Mouse (Mus musculus) midbrain, embryonic 13.5 days (tissue): ENCODE results near the gene Lman1l. TPM values are rescaled to one million over a fixed set of nuclear protein-coding genes. Genes with fewer than 3 reads are reported as not detected.

Experiments used
- ATAC-seq: fragments of 200-750 bp; cut with Nextera tagmentation; 2 replicates; pipeline ENCODE4 v1.8.0; 2017; ENCODE audit warnings: mild to moderate bottlenecking, moderate TSS enrichment, moderate library complexity
- H3K27ac ChIP-seq: fragments of 300-500 bp; sonication (generic); 2 replicates; pipeline ENCODE4 v1.5.1; 2015; ENCODE audit warnings: inconsistent platforms, mild to moderate bottlenecking, moderate library complexity
- H3K27me3 ChIP-seq: fragments of 300-500 bp; sonication (generic); 2 replicates; pipeline ENCODE4 v1.6.1; 2015; ENCODE audit warnings: mild to moderate bottlenecking, inconsistent platforms
- H3K36me3 ChIP-seq: fragments of 300-500 bp; sonication (generic); 2 replicates; pipeline ENCODE4 v1.6.1; 2015; ENCODE audit warnings: mild to moderate bottlenecking, inconsistent platforms
- H3K4me1 ChIP-seq: fragments of 300-500 bp; sonication (generic); replicated peaks from 2 replicates; pipeline ENCODE4 v1.6.1; 2015; ENCODE audit warnings: inconsistent platforms
- H3K4me2 ChIP-seq: fragments of 300-500 bp; sonication (generic); replicated peaks from 2 replicates; pipeline ENCODE4 v1.6.1; 2015; ENCODE audit warnings: moderate library complexity, mild to moderate bottlenecking, inconsistent platforms
- H3K4me3 ChIP-seq: fragments of 300-500 bp; sonication (generic); replicated peaks from 2 replicates; pipeline ENCODE4 v1.5.1; 2015; ENCODE audit warnings: mild to moderate bottlenecking, inconsistent platforms
- H3K9ac ChIP-seq: fragments of 300-500 bp; sonication (generic); replicated peaks from 2 replicates; pipeline ENCODE4 v1.6.1; 2015; ENCODE audit warnings: mild to moderate bottlenecking, inconsistent platforms
- H3K9me3 ChIP-seq: fragments of 300-500 bp; sonication (generic); 2 replicates; pipeline ENCODE4 v1.6.1; 2016; ENCODE audit warnings: mild to moderate bottlenecking, inconsistent platforms
- WGBS: fragments of 180-500 bp; shearing (Covaris S2); methylation state at CpG from one replicate; pipeline ENCODE4 v1.1.7; 2015; 5-methylcytosine and 5-hydroxymethylcytosine counted together
- polyA plus RNA-seq: library from polyadenylated mRNA; unstranded; fragments of >200 nt; fragmentation: Nextera tagmentation; extraction: Ambion mirVana; gene quantifications from 2 replicates; pipeline ENCODE4 v1.2.1, GENCODE M21; 2015

The Lman1l gene
- polyA plus RNA-seq, 1 experiment from 2014 or later: not detected

- H3K9me3 ChIP-seq: no peaks in the 10 kb centered on the region
- H3K27ac ChIP-seq: no peak overlapping the region
- H3K27me3 ChIP-seq: no peaks in the 10 kb centered on the region
- ATAC-seq: no peak
- H3K4me2 ChIP-seq: no peak overlapping the region
- H3K9ac ChIP-seq: no peak overlapping the region
- peaks cover 32% of the 10 kb centered on the region for H3K4me1 ChIP-seq
- H3K4me3 ChIP-seq: no peak overlapping the region
- H3K36me3 ChIP-seq: peaks cover 42% of the 10 kb centered on the region
- WGBS: 40% methylated on average over 4 of the region's 4 CpGs
Measured at GRCm38 (mm10) chr9:57633481-57634024, 13.0 kb upstream of the Lman1l start.

- peak overlapping the region; percentile 60; the same call in 1 of the 2 replicates for H3K27ac ChIP-seq
- H3K4me3 ChIP-seq: no peak overlapping the region
- WGBS: 73% methylated on average over 14 of the region's 14 CpGs
- no peaks in the 10 kb centered on the region for H3K9me3 ChIP-seq
- ATAC-seq: peak; percentile 75
- H3K9ac ChIP-seq: no peak overlapping the region
- H3K4me2 ChIP-seq: no peak overlapping the region
- peaks cover 14% of the 10 kb centered on the region for H3K4me1 ChIP-seq
- H3K27me3 ChIP-seq: no peaks in the 10 kb centered on the region
- peaks cover 83% of the 10 kb centered on the region for H3K36me3 ChIP-seq
Measured at GRCm38 (mm10) chr9:57629118-57629874, 8.7 kb upstream of the Lman1l start.

DNA sequence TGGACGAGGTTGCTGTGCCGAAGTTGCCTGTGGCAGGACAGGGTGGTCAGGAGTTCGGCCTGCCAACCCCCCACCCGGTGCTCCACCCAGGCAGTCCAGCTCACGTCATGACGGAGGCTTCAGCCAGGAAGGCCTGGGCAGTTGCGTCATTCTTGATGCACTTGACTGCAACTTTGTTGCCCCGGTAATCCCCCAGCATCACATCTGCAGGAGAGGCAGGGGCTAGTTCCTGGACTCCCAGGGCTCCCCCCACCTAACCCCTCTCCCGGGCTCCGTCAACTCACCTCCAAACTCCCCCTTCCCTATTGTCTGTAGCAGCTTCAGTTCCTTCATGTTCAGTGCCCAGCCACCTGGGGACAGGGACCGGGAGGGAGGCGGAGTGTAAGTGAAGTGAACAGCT lies 8.1 kb upstream of the Lman1l start:
- no peak overlapping the region for H3K9ac ChIP-seq
- H3K4me3 ChIP-seq: no peak overlapping the region
- H3K4me2 ChIP-seq: no peak overlapping the region
- WGBS: 96% methylated on average over 12 of the region's 12 CpGs
- no peaks in the 10 kb centered on the region for H3K27me3 ChIP-seq
- ATAC-seq: no peak
- peaks cover 87% of the 10 kb centered on the region for H3K36me3 ChIP-seq
- H3K4me1 ChIP-seq: peaks cover 9% of the 10 kb centered on the region
- H3K27ac ChIP-seq: no peak overlapping the region
- H3K9me3 ChIP-seq: no peaks in the 10 kb centered on the region

DNA sequence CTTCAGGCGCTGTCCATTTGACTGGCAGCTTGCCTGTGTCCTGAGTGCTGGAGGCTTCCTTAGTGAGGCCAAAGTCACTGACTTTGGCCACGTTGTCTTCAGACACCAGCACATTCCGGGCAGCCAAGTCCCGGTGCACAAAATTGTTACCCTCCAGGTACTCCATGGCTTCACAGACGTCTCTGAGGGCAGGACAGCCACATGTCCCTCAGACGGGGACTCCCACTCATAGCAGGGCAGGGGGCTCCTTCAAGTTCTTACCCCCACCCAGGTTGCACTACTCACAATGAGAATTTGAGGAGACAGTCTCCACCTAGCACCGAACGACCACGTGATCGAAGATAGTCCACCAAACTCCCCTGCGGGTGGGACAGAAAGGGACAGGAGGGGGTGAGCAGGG lies 7.3 kb upstream of the Lman1l start:
- ATAC-seq: no peak
- H3K4me2 ChIP-seq: no peak overlapping the region
- H3K36me3 ChIP-seq: peaks cover 86% of the 10 kb centered on the region
- 90% methylated on average over 11 of the region's 11 CpGs for WGBS
- H3K9ac ChIP-seq: no peak overlapping the region
- H3K9me3 ChIP-seq: no peaks in the 10 kb centered on the region
- H3K27ac ChIP-seq: no peak overlapping the region
- H3K27me3 ChIP-seq: no peaks in the 10 kb centered on the region
- H3K4me1 ChIP-seq: 0 out of 2 replicates have a peak, but pooled peaks cover 4% of the 10 kb centered on the region
- H3K4me3 ChIP-seq: no peak overlapping the region

DNA sequence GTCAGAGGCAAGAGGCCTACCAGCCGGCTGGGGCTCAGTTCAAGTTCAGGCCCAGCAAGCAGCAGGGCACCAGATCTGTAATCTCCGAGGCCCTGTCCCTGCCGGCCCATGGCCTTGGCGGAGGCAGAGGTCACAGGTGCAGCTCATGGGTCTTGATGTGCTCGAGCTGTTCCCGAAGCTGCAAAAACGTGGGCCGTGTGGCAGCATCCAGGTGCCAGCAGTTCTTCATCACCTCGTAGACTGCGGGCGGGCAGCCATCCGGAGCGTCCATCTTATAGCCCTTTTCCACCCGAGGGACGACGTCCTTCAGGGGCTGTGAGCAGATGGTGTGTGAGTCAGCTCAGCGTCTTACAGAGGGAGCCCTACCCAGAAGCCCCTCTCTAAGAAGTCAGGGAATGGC lies 6.6 kb upstream of the Lman1l start:
- Histone ChIP-seq H3K4me3 (no peak overlapping the region), H3K27ac (no peak overlapping the region), H3K4me1 (0 out of 2 replicates have a peak, but pooled peaks cover 4% of the 10 kb centered on the region), H3K9me3 (no peaks in the 10 kb centered on the region), H3K9ac (no peak overlapping the region), H3K27me3 (no peaks in the 10 kb centered on the region), H3K36me3 (peaks cover 80% of the 10 kb centered on the region), H3K4me2 (no peak overlapping the region)
- WGBS: 91% methylated on average over 17 of the region's 17 CpGs
- no peak for ATAC-seq

DNA sequence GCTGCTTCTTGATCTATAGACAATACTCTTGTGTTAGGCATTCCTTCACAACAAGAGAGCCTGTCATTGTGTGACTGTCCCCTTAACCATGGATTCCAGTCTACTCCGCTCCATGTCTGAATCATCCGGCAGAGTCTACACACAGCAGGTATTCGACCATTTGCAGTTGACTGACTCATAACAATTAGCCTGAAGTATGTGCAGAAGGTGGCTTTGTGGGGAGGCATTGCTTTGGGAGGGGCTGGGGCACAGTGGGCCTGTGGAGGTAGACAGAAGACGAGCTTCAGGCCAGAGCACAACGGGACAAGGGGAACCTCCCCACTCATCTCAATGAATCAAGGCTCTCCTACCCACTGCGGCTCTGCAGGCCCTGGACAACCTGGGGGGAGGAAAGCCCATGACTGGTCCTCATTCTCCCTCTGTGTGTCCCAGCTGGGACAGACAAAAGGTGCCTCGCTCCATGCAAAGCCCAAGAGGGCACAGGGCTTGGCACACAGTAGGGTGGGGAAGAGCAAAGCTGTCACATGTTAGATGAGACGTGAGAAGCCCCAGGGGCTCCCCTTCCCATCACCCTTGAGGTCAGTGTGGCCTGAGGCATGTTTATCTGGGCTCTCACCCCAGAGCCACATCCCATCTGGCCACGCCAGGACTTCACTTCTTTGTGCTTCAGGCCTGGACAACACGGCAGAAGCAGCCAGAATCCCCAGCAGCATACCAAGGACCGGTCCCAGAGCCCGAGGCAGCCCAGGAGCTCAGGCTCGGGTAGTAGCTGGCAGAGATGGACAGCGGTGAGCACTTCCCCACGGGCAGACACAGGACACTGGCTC lies 5.3 kb upstream of the Lman1l start:
- 68% methylated on average over 15 of the region's 15 CpGs for WGBS
- Histone ChIP-seq H3K27me3 (no peaks in the 10 kb centered on the region), H3K4me1 (0 out of 2 replicates have a peak, but pooled peaks cover 4% of the 10 kb centered on the region), H3K4me3 (no peak overlapping the region), H3K9ac (0 out of 2 replicates have a peak overlapping the region, but pooled peaks have one; percentile 23), H3K36me3 (peaks cover 68% of the 10 kb centered on the region), H3K4me2 (no peak overlapping the region), H3K27ac (peak overlapping the region; percentile 5; the same call in 1 of the 2 replicates), H3K9me3 (no peaks in the 10 kb centered on the region)
- no peak for ATAC-seq

- Histone ChIP-seq H3K27me3 (no peaks in the 10 kb centered on the region), H3K9me3 (no peaks in the 10 kb centered on the region), H3K4me3 (no peak overlapping the region), H3K9ac (no peak overlapping the region), H3K4me1 (0 out of 2 replicates have a peak, but pooled peaks cover 4% of the 10 kb centered on the region), H3K36me3 (peaks cover 53% of the 10 kb centered on the region), H3K27ac (no peak overlapping the region), H3K4me2 (no peak overlapping the region)
- 94% methylated on average over 7 of the region's 7 CpGs for WGBS
- no peak for ATAC-seq
Measured at GRCm38 (mm10) chr9:57624295-57624694, 3.7 kb upstream of the Lman1l start.

DNA sequence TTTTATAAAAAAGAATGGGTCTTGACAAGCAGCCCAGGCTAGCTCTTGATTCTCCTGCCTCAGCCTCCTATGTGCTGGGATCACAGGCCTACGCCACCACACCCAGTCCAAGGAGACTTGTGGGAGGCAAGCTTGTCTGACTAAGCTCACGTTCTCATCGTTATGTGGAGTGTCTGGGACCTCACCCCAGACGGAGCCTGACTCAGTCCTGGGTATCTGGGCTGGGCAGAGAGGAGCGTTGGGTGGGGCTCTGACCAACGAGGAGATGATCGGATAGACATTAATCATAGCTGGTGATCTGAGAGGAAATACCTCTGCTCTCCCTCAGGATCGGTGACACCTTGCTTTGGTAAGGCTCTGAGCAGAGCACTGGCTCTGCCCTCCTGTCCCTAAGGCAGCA lies 1.7 kb downstream of the Lman1l start:
- no peaks in the 10 kb centered on the region for H3K9me3 ChIP-seq
- ATAC-seq: no peak

DNA sequence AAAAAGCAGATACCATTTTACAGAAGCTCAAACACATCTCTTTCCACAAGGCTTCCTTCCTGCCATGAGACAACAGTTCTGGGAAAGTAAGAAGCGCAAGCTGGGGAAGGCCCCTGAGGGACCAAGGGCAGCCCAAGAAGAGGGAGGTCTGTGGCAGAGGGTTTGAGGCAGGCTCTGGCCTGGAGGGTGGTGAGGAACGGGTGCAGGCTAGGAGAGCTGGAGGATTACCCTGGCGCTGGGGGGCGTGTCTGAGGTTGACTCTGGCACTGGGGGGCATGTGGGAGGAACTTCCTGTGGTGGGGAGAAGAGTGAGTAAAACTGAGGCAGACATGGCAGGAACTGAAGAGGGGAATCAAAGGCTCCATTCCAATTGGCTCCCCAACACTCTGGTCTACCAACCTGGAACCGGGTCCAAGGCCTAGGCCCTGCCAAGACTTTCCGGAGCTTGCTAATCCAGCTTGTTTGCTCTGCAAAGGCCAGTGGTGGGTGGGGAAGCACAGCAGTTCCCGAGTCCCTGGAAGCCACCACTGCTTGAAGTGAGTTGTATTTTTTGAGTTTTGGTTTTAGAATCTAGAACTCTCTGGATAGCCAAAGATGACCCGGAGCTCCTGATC lies 2.9 kb downstream of the Lman1l start:
- no peaks in the 10 kb centered on the region for H3K4me1 ChIP-seq
- H3K9ac ChIP-seq: no peak overlapping the region
- H3K4me2 ChIP-seq: no peak overlapping the region
- ATAC-seq: no peak
- no peak overlapping the region for H3K4me3 ChIP-seq
- H3K9me3 ChIP-seq: no peaks in the 10 kb centered on the region
- no peak overlapping the region for H3K27ac ChIP-seq
- no peaks in the 10 kb centered on the region for H3K36me3 ChIP-seq
- no peaks in the 10 kb centered on the region for H3K27me3 ChIP-seq
- 81% methylated on average over 8 of the region's 8 CpGs for WGBS

More for the DNA sequence above, 1.7 kb downstream of the Lman1l start:
- no peak overlapping the region for H3K9ac ChIP-seq
- no peaks in the 10 kb centered on the region for H3K4me1 ChIP-seq
- H3K27me3 ChIP-seq: no peaks in the 10 kb centered on the region
- H3K4me3 ChIP-seq: no peak overlapping the region
- no peaks in the 10 kb centered on the region for H3K36me3 ChIP-seq
- no peak overlapping the region for H3K27ac ChIP-seq
- 89% methylated on average over 8 of the region's 8 CpGs for WGBS
- H3K4me2 ChIP-seq: no peak overlapping the region

GRCm38 (mm10) chr9:57614786-57615185 lies 5.8 kb downstream of the Lman1l start:
- Histone ChIP-seq H3K36me3 (no peaks in the 10 kb centered on the region), H3K27ac (no peak overlapping the region), H3K4me3 (no peak overlapping the region), H3K4me1 (peaks cover 12% of the 10 kb centered on the region), H3K9ac (no peak overlapping the region), H3K4me2 (no peak overlapping the region), H3K27me3 (no peaks in the 10 kb centered on the region), H3K9me3 (no peaks in the 10 kb centered on the region)
- ATAC-seq: no peak
- 92% methylated on average over 4 of the region's 4 CpGs for WGBS

- H3K27ac ChIP-seq: no peak overlapping the region
- no peak overlapping the region for H3K4me2 ChIP-seq
- no peaks in the 10 kb centered on the region for H3K36me3 ChIP-seq
- H3K4me1 ChIP-seq: peaks cover 12% of the 10 kb centered on the region
- H3K9ac ChIP-seq: no peak overlapping the region
- 0 out of 2 replicates have a peak, but pooled peaks cover under 1% of the 10 kb centered on the region for H3K27me3 ChIP-seq
- no peak for ATAC-seq
- no peaks in the 10 kb centered on the region for H3K9me3 ChIP-seq
- no peak overlapping the region for H3K4me3 ChIP-seq
- WGBS: 79% methylated on average over 7 of the region's 7 CpGs
Measured at GRCm38 (mm10) chr9:57613975-57614374, 6.6 kb downstream of the Lman1l start.
